Mouse (Mus musculus): ENCODE measurements at regions not wholly inside any gene's neighbourhood (a gene's known extent, or its start where the extent isn't known, plus 50 kb on each side); places are given as distances from the start of the nearest gene placed in this dataset.

DNA sequence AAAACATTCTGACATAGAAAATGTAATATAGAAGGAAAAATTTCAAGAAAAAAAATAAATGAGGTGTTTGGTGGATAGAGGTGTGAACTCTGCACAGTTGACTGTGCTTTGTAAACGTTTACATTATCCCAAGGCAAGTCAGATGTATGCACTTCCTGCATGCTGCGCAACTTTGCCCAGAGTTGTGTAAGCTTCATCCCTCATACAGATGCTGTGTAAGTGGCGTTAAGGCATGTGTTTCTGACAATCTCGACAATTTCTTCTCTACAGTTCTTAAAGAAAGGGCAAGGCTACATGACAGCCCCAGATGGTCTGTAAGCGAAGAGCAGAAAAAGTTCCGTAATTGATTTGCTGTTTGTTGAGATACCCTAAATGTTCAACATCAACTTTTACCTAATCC lies 476.6 kb upstream of the Pitx2 start:
- DNase-seq (ENCODE audit: low spot score in 2 of 2): no peak

DNA sequence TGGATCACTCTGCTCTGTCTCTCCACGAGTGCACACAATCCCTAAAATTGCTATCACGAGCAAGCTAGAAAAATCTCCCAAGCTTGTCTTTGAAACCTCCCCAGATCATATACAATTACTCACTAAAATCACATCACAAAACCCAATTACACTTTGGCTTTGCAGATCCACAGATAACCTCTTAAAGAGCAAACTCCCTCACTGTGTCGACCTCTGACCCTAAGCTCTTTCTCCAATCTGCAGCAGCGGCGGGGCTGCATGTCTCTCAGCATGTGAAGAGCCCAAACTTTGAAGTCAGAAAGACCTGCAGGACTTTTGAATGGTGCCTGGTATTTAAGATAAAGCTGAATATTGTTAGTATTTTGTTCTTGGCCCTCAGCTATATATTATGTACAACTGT lies 479.4 kb upstream of the Pitx2 start:
- DNase-seq (ENCODE audit: low spot score in 2 of 2): no peak

DNA sequence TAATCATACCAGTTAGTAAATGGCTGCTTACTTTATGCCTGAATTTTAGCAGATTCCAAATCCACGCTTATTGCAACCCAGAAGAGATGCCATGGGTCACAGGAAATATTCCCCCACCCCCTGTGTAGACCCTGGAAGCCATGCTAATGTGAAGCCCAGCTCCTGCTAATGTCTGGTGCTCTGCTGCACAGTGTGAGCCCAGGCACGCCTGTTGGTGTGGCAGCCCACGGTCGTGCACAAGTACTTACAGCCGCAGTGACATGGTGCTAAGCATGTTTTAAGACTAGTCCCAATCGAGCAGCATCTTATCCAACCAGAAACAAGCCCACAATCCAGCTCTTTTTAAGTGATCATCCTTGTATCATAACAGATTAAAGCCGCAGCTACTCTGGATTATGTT lies 480.5 kb upstream of the Pitx2 start:
- DNase-seq (ENCODE audit: low spot score in 2 of 2): no peak

DNA sequence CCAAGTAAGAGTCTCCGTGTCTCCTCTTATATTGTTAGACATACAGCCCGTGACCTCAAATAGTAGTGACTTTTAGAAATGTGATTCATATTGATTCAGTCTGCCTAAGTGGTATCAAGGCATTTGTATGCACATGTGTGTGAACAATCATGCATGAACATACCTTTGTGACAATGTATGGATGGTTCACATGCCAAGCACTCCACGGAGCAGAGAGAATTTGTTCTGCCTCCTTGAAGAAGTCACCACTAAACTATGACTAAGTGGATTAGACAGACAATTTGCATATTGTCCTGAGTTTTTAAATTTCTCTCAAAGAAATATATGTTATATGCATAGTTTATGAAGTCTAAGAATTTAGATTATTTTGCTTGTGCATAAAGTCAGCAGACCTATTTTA lies 492.4 kb upstream of the Pitx2 start:
- no peak for DNase-seq (ENCODE audit: low spot score in 2 of 2)

DNA sequence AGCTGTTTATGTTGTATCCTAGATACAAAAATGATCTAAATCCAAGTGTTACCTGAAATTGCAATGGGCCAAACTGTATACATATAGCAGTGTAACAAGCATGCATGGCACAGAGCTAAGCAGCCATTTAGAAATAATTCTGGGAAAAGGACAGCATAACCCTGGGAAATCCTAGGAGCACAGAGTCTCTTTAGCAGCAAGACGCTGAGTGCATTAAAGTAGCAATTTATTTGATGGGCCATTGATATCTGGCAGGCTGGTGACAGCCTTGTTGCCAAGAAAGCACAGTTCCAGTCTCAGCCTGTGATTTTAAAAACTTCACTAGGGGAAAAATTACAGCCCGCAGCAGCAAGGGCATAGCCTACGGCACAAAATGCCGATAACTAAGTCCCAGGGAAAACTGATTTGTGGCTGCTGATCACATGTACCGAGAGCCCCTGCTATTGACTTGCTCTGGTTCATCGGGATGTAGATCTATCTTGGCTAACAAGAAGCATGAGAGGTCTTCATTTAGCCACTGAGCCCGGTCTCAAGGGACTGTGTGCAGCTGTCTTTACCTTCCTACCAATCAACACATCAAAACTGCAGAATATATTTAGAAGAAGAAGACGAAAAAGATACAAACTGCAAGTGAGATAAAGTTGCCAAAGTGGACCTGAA lies 531.1 kb upstream of the Pitx2 start:
- no peak for DNase-seq (ENCODE audit: low spot score in 2 of 2)

DNA sequence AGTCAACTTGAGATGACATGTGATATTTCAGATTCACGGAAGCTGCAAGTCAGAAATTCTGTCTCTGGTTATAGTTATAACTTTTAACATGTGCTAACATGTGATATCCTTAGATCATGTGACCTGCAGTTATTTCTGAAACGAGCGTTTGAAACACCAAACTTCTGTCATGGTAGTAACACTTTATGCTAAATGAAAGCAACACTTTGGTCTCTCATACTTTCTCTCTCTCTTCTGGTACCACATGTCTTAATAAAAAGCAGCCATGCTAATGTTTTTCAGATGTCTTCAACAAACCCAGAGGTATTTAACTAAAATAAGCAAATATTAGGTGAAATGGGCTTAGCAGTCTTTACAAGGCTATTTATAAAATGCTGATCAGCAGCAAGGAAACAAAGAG lies 534.5 kb upstream of the Pitx2 start:
- DNase-seq (ENCODE audit: low spot score in 2 of 2): no peak

DNA sequence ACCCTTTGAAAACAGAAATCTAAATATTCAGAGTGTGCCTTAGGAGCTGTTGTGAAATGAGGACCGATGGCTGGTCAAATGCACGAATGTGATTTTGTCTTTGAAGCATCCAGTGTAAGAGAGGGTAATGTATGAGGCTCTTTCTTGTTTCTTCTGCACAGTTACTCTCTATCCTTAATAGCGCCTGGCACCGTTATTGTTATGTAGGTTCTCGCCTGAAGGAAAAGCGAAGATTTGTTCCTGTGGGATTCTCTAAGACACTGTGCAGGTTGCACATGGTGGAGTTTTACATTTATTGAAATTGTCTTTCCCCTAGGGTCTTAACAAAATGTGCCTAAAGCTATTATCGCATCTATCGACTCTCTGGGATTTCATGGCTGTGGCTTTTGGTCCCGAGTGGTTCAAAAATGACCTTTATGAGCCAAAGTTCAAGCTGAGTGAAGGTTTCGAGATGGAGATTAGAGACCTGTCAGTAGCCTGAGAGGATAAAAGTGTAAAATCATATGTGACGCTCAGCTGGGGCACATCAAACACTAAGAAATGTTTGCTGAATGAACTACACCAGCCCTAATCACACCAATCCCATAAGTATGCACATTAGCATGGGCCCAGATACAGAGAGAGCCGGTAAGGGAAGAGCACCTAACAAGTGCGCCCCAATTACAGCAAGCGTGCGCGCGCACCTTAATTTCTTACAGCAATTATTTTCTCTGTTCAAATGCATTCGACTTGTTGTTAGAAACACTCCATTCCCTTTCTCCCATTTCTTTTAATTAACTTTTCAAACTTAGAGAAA lies 562.5 kb upstream of the Pitx2 start:
- no peak for DNase-seq (ENCODE audit: low spot score in 2 of 2)

DNA sequence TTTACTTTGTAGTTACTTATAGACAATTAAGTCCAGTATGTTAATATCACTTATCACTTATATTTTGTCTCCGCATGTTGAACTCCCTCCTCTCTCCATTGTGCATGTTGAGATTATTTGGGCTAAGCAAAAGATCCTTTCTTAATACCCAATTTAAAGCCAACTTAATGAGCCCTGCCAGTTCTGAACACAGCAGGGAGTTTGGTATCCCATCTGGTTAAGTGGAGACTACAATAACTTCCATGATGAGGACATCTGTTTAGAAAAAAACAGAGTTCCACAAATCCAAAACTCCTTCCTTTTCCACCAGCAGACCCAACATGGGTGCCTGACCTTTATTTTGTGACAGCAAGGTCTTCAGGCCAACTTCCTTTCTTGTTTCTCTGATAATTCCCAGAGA lies 572.0 kb upstream of the Pitx2 start:
- no peak for DNase-seq (ENCODE audit: low spot score in 2 of 2)

DNA sequence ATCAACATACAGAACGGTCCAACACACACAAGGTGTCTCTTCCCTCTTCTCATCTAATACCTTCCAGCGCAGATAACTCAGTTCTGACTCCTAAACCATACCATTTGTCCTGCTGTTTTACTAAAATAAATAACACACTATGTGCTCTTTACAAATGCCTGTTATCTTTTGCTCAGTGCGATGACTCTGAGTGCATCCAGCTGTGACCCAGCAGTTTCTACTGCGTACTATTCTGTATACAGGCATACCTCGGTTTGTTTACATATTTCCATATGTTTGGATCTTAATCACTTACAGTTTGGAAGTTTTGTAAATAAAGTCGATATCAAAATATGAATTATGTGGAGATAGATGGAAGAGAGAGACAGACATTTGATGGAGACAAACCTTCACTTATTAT lies 583.0 kb upstream of the Pitx2 start:
- DNase-seq (ENCODE audit: low spot score in 2 of 2): no peak

DNA sequence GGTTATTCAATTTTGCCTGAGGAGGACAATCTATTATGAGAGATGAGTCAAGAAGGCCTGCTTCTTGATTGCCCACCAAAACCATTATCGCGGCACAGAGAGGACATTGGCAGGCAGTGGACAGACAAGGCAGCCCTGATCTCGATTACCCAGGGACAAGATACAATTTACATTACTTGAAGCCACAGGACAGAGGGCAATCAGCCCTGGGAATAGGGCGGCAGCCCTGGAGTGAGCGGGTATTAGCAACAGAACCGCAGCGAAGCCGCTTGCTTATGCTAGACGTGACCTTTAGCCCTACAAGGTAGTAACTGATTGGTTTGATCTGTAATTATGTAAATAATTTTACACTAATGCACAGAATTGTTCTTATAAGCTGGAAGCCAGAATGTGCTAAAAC lies 586.0 kb upstream of the Pitx2 start:
- no peak for DNase-seq (ENCODE audit: low spot score in 2 of 2)

DNA sequence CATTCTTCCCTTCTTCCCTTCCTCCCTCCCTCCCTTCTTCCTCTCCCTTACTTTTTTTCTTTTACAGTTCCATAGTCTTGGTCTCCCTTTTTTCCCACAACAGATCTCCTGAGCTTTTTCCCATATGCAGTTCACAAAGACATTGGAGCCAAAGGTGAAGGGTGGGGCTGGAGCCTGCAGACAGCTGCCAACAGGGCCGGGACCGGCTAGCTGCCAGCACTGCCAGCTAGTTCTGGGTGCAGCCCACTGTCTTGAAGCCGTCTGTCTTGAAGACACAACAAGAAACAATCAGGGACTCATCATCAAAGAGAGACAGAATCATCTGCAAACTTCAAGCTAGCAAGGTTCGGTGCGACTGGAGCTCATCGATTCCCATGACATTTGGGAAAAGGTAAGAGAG lies 588.9 kb upstream of the Pitx2 start:
- DNase-seq (ENCODE audit: low spot score in 2 of 2): no peak

DNA sequence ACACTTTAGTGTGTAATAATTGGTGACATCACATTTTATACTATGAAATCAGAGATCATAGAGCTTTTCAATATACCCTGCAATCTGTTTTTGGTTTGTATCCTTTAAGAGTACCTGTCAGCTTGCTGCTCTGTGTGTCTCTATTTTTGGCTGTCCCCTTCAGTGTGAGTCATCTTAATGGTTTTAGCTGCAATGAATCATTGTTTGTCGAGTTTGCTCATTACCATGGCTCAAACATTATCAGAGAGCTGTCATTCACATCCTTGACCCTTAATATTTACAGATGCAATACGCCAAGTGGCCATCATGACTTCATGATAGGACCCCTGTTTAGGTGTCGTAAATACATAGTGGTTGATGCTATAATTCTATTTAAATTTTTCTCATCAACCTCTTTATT lies 591.0 kb upstream of the Pitx2 start:
- no peak for DNase-seq (ENCODE audit: low spot score in 2 of 2)

DNA sequence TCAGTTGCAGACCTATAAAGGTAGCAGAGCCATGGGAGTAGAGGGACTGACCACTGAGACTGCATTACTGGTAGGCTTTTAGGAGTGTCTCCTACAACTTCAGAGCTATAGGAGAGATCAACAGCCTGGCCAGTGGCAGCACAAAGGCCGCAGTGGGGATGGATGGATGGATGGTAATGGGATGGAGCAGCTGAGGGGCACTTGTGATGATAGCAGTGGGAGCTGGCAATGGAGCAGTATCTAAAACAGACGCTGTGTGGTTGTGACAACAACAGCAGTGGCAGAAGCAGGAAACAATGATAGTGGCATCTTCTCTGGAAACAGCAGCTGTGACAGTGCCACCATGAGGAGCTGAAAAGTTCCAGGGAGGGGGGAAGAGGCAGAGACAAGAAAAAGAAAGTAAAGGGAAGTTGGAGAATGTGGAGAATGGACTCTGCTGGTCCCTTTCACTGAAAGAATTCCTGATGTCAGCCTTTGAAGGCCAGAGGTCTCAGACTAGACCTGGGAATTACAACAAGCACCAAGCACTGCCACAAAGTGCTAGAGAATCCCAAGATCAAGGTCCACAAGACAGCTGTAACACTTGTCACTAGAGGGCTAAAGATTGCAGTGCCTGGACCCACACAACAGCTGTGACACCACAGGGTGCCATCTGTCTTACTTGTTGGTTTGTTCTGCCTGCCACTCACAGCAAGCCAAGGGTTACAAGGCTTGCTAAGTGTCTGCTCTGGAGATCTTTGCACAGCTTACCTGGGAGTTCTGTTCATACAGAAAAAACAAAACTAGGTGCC lies 624.1 kb upstream of the Pitx2 start:
- no peak for DNase-seq (ENCODE audit: low spot score in 2 of 2)

DNA sequence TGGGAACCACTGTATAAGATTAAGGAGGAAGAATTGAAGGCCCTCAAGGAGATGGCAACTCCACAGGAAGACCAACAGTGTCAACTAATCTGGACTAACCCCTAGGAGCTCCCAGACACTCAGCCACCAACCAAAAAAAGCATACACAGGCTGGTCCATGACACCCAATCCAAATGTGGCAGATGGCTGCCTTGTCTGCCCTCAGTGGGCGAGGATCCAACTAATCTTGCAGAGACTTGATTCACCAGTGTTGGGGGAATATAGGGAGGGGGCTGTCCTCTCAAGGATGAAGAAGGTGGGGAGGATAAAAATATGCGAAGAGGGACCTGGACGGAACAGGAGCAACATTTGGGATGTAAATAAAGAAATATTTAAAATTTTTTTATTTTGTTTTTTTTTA lies 629.1 kb upstream of the Pitx2 start:
- DNase-seq (ENCODE audit: low spot score in 2 of 2): no peak

DNA sequence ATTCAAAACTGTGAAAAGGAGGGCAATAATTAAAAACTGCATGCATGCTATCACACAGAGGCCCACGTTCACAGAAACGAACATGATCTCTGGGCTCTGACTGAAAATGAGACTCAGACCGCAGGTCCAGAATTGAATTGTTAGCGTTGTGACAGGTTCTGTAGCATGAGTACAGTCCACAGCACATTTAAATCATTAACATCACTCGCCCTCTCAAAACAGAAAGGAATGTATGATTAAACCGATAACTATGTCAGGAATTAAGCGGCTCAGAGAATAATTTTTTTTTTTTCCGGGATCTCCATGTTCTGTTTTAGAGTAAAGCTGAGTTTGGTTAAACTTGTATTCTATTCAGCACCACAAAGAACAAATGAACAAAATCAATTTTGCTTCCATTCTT lies 634.3 kb upstream of the Pitx2 start:
- DNase-seq (ENCODE audit: low spot score in 2 of 2): no peak

DNA sequence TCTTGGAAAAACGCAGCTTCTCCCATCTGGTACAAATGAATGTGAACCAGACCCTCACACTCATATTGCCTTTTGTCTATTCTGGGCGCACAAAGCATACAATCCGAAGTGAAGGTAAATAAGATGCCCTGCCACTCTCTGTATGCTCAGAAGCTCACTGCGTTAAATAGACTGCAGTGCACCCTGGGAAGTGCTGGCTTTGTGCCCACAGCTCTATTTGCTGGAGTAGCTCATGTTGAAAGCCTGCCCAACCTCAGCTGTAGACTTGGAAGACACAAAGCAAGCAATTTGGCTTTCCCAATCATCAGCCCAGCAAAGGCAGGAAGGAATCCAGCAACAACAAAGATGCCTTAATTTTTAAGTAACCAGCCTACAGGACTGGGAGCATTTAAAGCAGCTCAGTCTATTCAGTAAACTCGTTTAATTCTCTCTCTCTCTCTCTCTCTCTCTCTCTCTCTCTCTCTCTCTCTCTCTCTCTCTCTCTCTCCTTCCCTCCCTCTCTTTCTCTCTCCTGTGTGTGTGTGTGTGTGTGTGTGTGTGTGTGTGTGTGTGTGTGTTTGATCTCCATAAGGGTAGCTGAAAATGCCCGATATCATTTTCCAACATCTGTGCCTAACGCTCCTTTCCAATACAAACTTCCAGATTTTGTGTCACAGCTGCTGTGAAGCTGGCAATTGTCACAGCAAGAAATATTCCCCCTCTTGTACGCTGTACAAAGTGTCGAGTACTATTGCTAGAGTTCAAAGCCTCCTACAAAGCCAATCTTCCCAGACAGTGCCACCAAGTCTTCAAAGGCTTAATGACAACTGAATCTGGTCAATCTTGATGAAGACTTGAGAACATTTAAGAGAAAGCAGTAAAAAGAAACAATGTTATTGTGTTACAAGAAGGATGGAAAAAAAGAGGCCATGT lies 650.5 kb upstream of the Fam241a start:
- DNase-seq (ENCODE audit: low spot score in 2 of 2): peak; percentile 66 to 69

DNA sequence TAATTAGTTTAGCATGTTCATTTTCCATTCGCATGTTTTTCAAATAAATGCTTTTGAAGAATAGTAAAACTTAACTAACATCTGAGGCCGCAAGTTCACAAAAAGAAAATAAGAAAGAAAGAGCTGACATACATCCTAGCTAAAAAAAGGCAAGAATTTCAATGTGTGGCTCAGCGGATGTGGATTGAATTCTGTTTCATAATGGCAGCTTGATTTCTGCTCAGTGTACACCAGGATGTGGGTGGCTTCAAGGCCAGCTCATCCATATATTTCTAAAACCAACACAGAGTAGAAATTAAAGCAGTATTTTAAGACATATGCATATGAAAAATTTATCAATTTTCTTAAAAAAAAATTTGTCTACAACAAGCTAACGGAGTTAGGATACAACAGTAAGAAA lies 629.3 kb upstream of the Fam241a start:
- no peak for DNase-seq (ENCODE audit: low spot score in 2 of 2)

DNA sequence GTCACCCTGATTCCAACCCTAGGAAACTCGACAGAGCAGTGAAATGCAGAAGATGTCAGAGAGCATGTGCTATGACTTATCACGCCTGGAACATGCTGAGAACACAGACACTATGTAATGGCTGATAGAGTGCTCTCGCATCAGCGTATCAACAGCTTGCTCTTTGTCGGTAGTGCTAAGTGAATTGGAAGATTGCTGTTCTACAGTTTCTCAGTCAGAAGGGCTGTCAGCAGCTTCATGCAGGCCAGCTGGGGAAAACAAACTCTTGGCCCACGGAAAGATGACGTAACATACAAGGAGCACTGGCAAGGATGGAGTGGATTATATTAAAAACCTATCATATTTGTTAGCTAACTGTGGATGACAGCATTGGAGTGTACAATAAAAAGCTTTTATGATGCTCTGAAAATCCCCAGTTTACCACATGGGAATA lies 624.6 kb upstream of the Fam241a start:
- peak; percentile 28 to 39 for DNase-seq (ENCODE audit: low spot score in 2 of 2)

DNA sequence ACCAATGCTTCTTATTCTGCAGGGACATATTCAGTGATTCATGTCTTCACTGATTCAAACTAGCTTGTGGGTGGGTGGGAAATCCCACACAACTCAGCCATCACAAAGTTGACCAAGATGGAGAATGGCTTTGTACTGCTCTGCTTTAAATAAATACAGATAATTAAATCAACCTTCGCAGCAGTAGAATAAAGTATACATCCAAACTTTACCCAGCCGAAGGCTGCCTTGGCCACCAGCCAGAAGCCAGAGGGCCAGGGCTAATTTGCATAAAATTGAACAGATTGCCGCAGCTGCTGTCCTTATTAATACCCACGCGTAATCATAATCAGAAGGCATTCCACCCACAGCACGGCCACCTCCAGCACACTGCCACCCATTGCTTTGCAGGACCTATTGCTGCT lies 623.8 kb upstream of the Fam241a start:
- peak; percentile 10 to 27 for DNase-seq (ENCODE audit: low spot score in 2 of 2)

DNA sequence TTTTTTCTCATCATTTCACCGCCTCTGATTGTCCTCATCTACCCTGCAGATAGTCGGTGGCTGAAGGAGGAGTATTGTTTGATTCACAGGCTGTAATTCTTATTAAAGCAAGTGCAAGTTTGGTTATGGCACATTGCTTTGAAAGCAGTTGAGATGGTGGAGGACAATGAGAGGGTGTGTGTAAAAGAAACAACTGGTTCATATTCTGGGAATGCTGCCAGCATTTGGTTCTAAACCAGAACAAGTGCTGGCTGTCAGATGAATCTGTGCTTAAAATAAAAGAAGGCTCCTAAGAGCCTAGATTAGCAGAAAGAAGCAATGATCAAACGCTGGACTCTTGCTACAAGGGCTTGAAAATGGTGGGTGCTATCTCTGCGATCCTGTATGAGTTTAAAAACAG lies 622.7 kb upstream of the Fam241a start:
- peak in 1 of 2 experiments; percentile 4 for DNase-seq (ENCODE audit: low spot score in 2 of 2)

DNA sequence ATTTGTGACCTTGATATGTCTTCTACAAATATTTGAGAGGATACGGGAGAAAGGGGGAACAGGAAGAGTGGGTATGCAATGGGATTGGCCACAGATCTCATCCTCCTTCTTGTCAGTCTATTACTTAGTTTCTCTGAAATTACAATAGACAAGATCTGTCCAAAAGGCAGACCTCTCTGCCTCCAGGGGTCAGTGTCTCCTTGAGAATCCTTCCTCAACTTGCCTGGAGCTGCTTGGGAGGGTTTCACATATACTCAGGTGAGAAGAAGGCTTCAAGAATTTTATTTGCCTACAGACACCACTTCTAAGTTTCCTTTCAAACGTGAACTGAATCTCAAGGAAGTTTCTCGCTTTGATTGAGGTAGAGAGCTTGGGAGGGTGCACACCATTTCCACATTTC lies 575.0 kb upstream of the Fam241a start:
- no peak for DNase-seq (ENCODE audit: low spot score in 2 of 2)

DNA sequence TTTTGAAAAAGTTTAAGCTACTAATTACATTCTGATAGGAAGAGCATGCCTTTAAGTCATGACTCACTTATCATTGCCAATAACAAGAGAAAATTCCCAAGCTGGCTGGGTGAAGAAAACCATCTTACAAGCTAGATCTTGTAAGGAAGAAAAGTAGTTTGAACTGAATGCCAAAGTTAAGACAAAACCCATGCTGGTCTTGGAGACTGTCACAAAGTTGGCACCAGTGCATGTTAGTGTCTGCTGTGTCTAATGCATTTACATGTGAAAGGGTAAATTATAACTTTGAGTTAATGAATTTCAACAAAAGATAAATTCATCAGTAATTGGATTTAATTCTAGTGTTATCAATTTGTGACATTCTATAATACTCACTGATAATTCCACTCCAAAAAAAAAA lies 533.6 kb upstream of the Fam241a start:
- DNase-seq (ENCODE audit: low spot score in 2 of 2): no peak
